Mouse (Mus musculus) C2C12 (cell line): Measurements from ENCODE around the gene Rnf38.

Source experiments
- CTCF ChIP-seq: IDR thresholded peaks from one replicate; pipeline ENCODE4 v1.5.1; 2011; ENCODE audit not compliant: control insufficient read depth, insufficient read depth, insufficient read length
- MAX ChIP-seq: IDR thresholded peaks from one replicate; pipeline ENCODE4 v1.6.1; 2011; ENCODE audit warnings: mild to moderate bottlenecking, control low read depth
- MYOD1 ChIP-seq: IDR thresholded peaks from one replicate; pipeline ENCODE4 v1.6.1; 2011; ENCODE audit warnings: low read depth; ENCODE audit not compliant: control insufficient read depth, insufficient read length
- USF1 ChIP-seq: IDR thresholded peaks from one replicate; pipeline ENCODE4 v1.6.1; 2011; ENCODE audit warnings: low read depth, mild to moderate bottlenecking, control low read depth, moderate library complexity

DNA sequence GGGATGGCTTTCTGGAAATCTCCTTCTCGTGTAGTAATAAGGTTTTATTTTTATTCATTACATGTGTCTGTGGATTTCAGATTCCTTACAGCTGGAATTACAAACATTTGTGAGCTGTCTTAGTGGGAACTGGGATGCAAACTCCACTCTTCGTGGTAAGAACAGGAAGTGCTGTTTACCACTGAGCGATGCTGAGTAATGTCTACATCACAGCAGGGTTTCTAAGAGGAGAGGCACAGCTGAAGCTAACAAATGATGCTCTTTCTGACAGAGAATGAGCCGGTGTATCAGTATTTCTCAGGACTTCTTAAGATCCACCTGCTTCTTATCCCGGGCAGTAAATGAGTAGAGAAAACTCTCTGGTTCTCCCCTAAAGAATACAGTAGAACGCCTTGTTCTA is 77.1 kb downstream of the Rnf38 start:
- TF ChIP-seq CTCF, result no peak
- TF ChIP-seq USF1, result no peak
- TF ChIP-seq MYOD1, result peak; percentile 59
- TF ChIP-seq MAX, result no peak
